Mouse (Mus musculus): ENCODE data around the gene Greb1. TPM values are rescaled to one million over a fixed set of nuclear protein-coding genes. Genes with fewer than 3 reads are reported as not detected.
"Not testable (repeated sequence)": the region's sequence is repeated elsewhere in the genome, so short reads cannot be mapped to it uniquely, and the experiment has no call there.

Greb1 gene
- polyA plus RNA-seq, 1 experiment from 2014 or later, result 31.0 TPM

GRCm38 (mm10) chr12:16698691-16699090 lies 102.0 kb downstream of the Greb1 start:
- no peak for DNase-seq (ENCODE audit: low spot score)
- Histone ChIP-seq H3K4me1 (no peaks in the 10 kb centered on the region), H3K27me3 (ENCODE audit: low read depth, poor library complexity, severe bottlenecking) (no peaks in the 10 kb centered on the region), H3K4me3 (no peak overlapping the region), H3K36me3 (peaks cover 95% of the 10 kb centered on the region), H3K27ac (replicated peaks) (no peak overlapping the region), H3K9me3 (replicated peaks) (no peaks in the 10 kb centered on the region)
- WGBS, result 91% methylated on average over 1 of the region's 1 CpGs

GRCm38 (mm10) chr12:16696146-16696545 lies 104.5 kb downstream of the Greb1 start:
- H3K4me1 ChIP-seq, result no peaks in the 10 kb centered on the region
- H3K4me3 ChIP-seq, result no peak overlapping the region
- WGBS, result 91% methylated on average over 13 of the region's 13 CpGs
- H3K9me3 ChIP-seq (replicated peaks), result no peaks in the 10 kb centered on the region
- H3K36me3 ChIP-seq, result peaks cover 95% of the 10 kb centered on the region
- H3K27ac ChIP-seq (replicated peaks), result no peak overlapping the region
- H3K27me3 ChIP-seq (ENCODE audit: low read depth, poor library complexity, severe bottlenecking), result no peaks in the 10 kb centered on the region
- DNase-seq (ENCODE audit: low spot score), result no peak

- not testable (repeated sequence) for DNase-seq (ENCODE audit: low spot score)
- H3K36me3 ChIP-seq, result peaks cover 95% of the 10 kb centered on the region
- 95% methylated on average over 7 of the region's 8 CpGs for WGBS
Measured at GRCm38 (mm10) chr12:16695252-16695651, 105.4 kb downstream of the Greb1 start.

GRCm38 (mm10) chr12:16694783-16695182 lies 105.9 kb downstream of the Greb1 start:
- Histone ChIP-seq H3K27me3 (ENCODE audit: low read depth, poor library complexity, severe bottlenecking) (no peaks in the 10 kb centered on the region), H3K36me3 (peaks cover 94% of the 10 kb centered on the region), H3K4me3 (no peak overlapping the region), H3K9me3 (replicated peaks) (no peaks in the 10 kb centered on the region), H3K4me1 (no peaks in the 10 kb centered on the region), H3K27ac (replicated peaks) (no peak overlapping the region)
- 83% methylated on average over 5 of the region's 5 CpGs for WGBS
- no peak for DNase-seq (ENCODE audit: low spot score)

More at GRCm38 (mm10) chr12:16695252-16695651, 105.4 kb downstream of the Greb1 start:
- not testable (repeated sequence) for H3K27ac ChIP-seq (replicated peaks); H3K27me3 ChIP-seq (ENCODE audit: low read depth, poor library complexity, severe bottlenecking); H3K4me3 ChIP-seq; H3K4me1 ChIP-seq; H3K9me3 ChIP-seq (replicated peaks)

GRCm38 (mm10) chr12:16690631-16691030 lies 110.1 kb downstream of the Greb1 start:
- Histone ChIP-seq H3K4me1 (no peaks in the 10 kb centered on the region), H3K27ac (replicated peaks) (no peak overlapping the region), H3K27me3 (ENCODE audit: low read depth, poor library complexity, severe bottlenecking) (no peaks in the 10 kb centered on the region), H3K4me3 (no peak overlapping the region), H3K36me3 (peaks cover 90% of the 10 kb centered on the region), H3K9me3 (replicated peaks) (no peaks in the 10 kb centered on the region)
- WGBS, result 94% methylated on average over 9 of the region's 9 CpGs
- no peak for DNase-seq (ENCODE audit: low spot score)

- peaks cover 6% of the 10 kb centered on the region; the same call in 1 of the 2 replicates for H3K4me1 ChIP-seq
- no peak for DNase-seq (ENCODE audit: low spot score)
- WGBS, result 94% methylated on average over 10 of the region's 10 CpGs
- H3K27me3 ChIP-seq (ENCODE audit: low read depth, poor library complexity, severe bottlenecking), result no peaks in the 10 kb centered on the region
- H3K27ac ChIP-seq (replicated peaks), result no peak overlapping the region
- no peaks in the 10 kb centered on the region for H3K9me3 ChIP-seq (replicated peaks)
- H3K4me3 ChIP-seq, result no peak overlapping the region
- H3K36me3 ChIP-seq, result peaks cover 95% of the 10 kb centered on the region
Measured at GRCm38 (mm10) chr12:16672246-16672645, 128.4 kb downstream of the Greb1 start.

- DNase-seq (ENCODE audit: low spot score), result no peak
- no peaks in the 10 kb centered on the region for H3K9me3 ChIP-seq (replicated peaks)
- H3K4me3 ChIP-seq, result no peak overlapping the region
- peaks cover 67% of the 10 kb centered on the region for H3K36me3 ChIP-seq
- H3K27ac ChIP-seq (replicated peaks), result 0 out of 2 replicates have a peak overlapping the region, but pooled peaks have one; percentile 28
- peaks cover 23% of the 10 kb centered on the region for H3K4me1 ChIP-seq
- WGBS, result 74% methylated on average over 3 of the region's 3 CpGs
- no peaks in the 10 kb centered on the region for H3K27me3 ChIP-seq (ENCODE audit: low read depth, poor library complexity, severe bottlenecking)
Measured at GRCm38 (mm10) chr12:16669176-16669575, 131.5 kb downstream of the Greb1 start.

- WGBS, result 14% methylated on average over 2 of the region's 2 CpGs
Measured at GRCm38 (mm10) chr12:16665022-16665421, 135.7 kb downstream of the Greb1 start.

GRCm38 (mm10) chr12:16662955-16663585 lies 137.6 kb downstream of the Greb1 start:
- H3K27ac ChIP-seq (replicated peaks), result no peak overlapping the region
- no peaks in the 10 kb centered on the region for H3K27me3 ChIP-seq (ENCODE audit: low read depth, poor library complexity, severe bottlenecking)
- peaks cover 26% of the 10 kb centered on the region for H3K4me1 ChIP-seq
- H3K9me3 ChIP-seq (replicated peaks), result no peaks in the 10 kb centered on the region
- peaks cover 6% of the 10 kb centered on the region for H3K36me3 ChIP-seq
- H3K4me3 ChIP-seq, result no peak overlapping the region
- no peak for DNase-seq (ENCODE audit: low spot score)
- WGBS, result 67% methylated on average over 6 of the region's 6 CpGs

More at GRCm38 (mm10) chr12:16665022-16665421, 135.7 kb downstream of the Greb1 start:
- Histone ChIP-seq H3K27me3 (ENCODE audit: low read depth, poor library complexity, severe bottlenecking) (no peaks in the 10 kb centered on the region), H3K27ac (replicated peaks) (no peak overlapping the region), H3K36me3 (peaks cover 26% of the 10 kb centered on the region), H3K4me3 (no peak overlapping the region), H3K9me3 (replicated peaks) (no peaks in the 10 kb centered on the region), H3K4me1 (peaks cover 32% of the 10 kb centered on the region)
- DNase-seq (ENCODE audit: low spot score), result peak; percentile 39

GRCm38 (mm10) chr12:16661936-16662335 lies 138.8 kb downstream of the Greb1 start:
- Histone ChIP-seq H3K27ac (replicated peaks) (no peak overlapping the region), H3K4me1 (peaks cover 26% of the 10 kb centered on the region), H3K27me3 (ENCODE audit: low read depth, poor library complexity, severe bottlenecking) (no peaks in the 10 kb centered on the region), H3K4me3 (no peak overlapping the region), H3K9me3 (replicated peaks) (no peaks in the 10 kb centered on the region), H3K36me3 (0 out of 2 replicates have a peak, but pooled peaks cover 2% of the 10 kb centered on the region)
- no peak for DNase-seq (ENCODE audit: low spot score)
- WGBS, result 87% methylated on average over 2 of the region's 2 CpGs

- H3K27me3 ChIP-seq (ENCODE audit: low read depth, poor library complexity, severe bottlenecking), result no peaks in the 10 kb centered on the region
- no peak for DNase-seq (ENCODE audit: low spot score)
- no peaks in the 10 kb centered on the region for H3K9me3 ChIP-seq (replicated peaks)
- no peak overlapping the region for H3K4me3 ChIP-seq
- H3K4me1 ChIP-seq, result peaks cover 26% of the 10 kb centered on the region
- 91% methylated on average over 10 of the region's 10 CpGs for WGBS
- H3K27ac ChIP-seq (replicated peaks), result no peak overlapping the region
- 0 out of 2 replicates have a peak, but pooled peaks cover 2% of the 10 kb centered on the region for H3K36me3 ChIP-seq
Measured at GRCm38 (mm10) chr12:16661459-16661858, 139.2 kb downstream of the Greb1 start.

GRCm38 (mm10) chr12:16656906-16657875 lies 143.5 kb downstream of the Greb1 start:
- Histone ChIP-seq H3K27me3 (ENCODE audit: low read depth, poor library complexity, severe bottlenecking) (peaks cover 37% of the 10 kb centered on the region), H3K36me3 (no peaks in the 10 kb centered on the region), H3K9me3 (replicated peaks) (no peaks in the 10 kb centered on the region), H3K4me1 (peaks cover 9% of the 10 kb centered on the region), H3K4me3 (no peak overlapping the region), H3K27ac (replicated peaks) (no peak overlapping the region)
- 81% methylated on average over 5 of the region's 5 CpGs for WGBS
- DNase-seq (ENCODE audit: low spot score), result no peak

- Histone ChIP-seq H3K4me3 (no peak overlapping the region), H3K27me3 (ENCODE audit: low read depth, poor library complexity, severe bottlenecking) (peaks cover 50% of the 10 kb centered on the region), H3K4me1 (peaks cover 9% of the 10 kb centered on the region), H3K27ac (replicated peaks) (no peak overlapping the region), H3K9me3 (replicated peaks) (no peaks in the 10 kb centered on the region), H3K36me3 (no peaks in the 10 kb centered on the region)
- WGBS, result 85% methylated on average over 4 of the region's 4 CpGs
- no peak for DNase-seq (ENCODE audit: low spot score)
Measured at GRCm38 (mm10) chr12:16655604-16656003, 145.1 kb downstream of the Greb1 start.

Data from midbrain, embryonic 10.5 days (tissue).